Mouse (Mus musculus): ENCODE results near the gene Slfn9.

- TF ChIP-seq POLR2A (IDR thresholded peaks at IDR 0.05; ENCODE audit: borderline replicate concordance, low read depth, low read length) = no peak
- no peak for TF ChIP-seq CTCF (IDR thresholded peaks at IDR 0.05; ENCODE audit: low read depth, low read length)
Observed at GRCm38 (mm10) chr11:83041000-83041399, 49.4 kb upstream of the Slfn9 start.
